Mouse (Mus musculus): Measurements from ENCODE around the gene Ldlrap1.

GRCm38 (mm10) chr4:134804765-134805164, 36.9 kb upstream of the Ldlrap1 start:
- TF ChIP-seq POLR2A (IDR thresholded peaks at IDR 0.05; ENCODE audit: insufficient read length, low read depth) (no peak), USF1 (IDR thresholded peaks at IDR 0.05; ENCODE audit: low read depth) (no peak), E2F4 (IDR thresholded peaks at IDR 0.05; ENCODE audit: insufficient read depth) (no peak), TCF12 (IDR thresholded peaks at IDR 0.05; ENCODE audit: insufficient read depth, poor library complexity, severe bottlenecking) (no peak), CEBPB (IDR thresholded peaks at IDR 0.05; ENCODE audit: insufficient read depth, poor library complexity, severe bottlenecking) (no peak), MYOD1 (IDR thresholded peaks at IDR 0.05; ENCODE audit: control insufficient read depth in 1 of 3, insufficient read length in 2 of 3, low read depth in 2 of 3) (no peak), POLR2AphosphoS2 (IDR thresholded peaks at IDR 0.05; ENCODE audit: insufficient read length, low read depth) (no peak), MYOG (IDR thresholded peaks at IDR 0.05; ENCODE audit: control insufficient read depth in 1 of 3, insufficient read depth in 1 of 3, insufficient read length in 2 of 3, low read depth in 2 of 3) (no peak)
